Mouse (Mus musculus) MEL (cell line): ENCODE data around the gene Nfkbid. TPM values are rescaled to one million over a fixed set of nuclear protein-coding genes. Genes with fewer than 3 reads are reported as not detected.

ENCODE experiments used
- DNase-seq: peaks from one replicate; pipeline ENCODE4 v3.0.0; 2011; ENCODE audit warnings: low read depth, low spot score
- H3K27ac ChIP-seq: 2 replicates; pipeline ENCODE4 v1.5.1; 2012; ENCODE audit warnings: low read depth, mild to moderate bottlenecking, control low read depth, low read length, moderate library complexity; ENCODE audit not compliant: control insufficient read depth
- H3K27me3 ChIP-seq, 2 experiments: fragments of 150-350 bp in 1 of 2; sonication (generic) in 1 of 2; 2 replicates each; pipeline ENCODE4 v1.6.1; 2012; ENCODE audit warnings: low read length in 2 of 2, mild to moderate bottlenecking in 2 of 2, improper control_type of control experiment in 1 of 2, moderate library complexity in 1 of 2; ENCODE audit not compliant: insufficient read depth in 2 of 2, control insufficient read depth in 1 of 2
- H3K36me3 ChIP-seq, 2 experiments: 2 replicates each; pipeline ENCODE4 v1.6.1; 2012 to 2014; ENCODE audit warnings: low read length in 2 of 2, improper control_type of control experiment in 1 of 2, inconsistent platforms in 1 of 2, mild to moderate bottlenecking in 1 of 2; ENCODE audit not compliant: insufficient read depth in 2 of 2, control insufficient read depth in 1 of 2
- H3K4me1 ChIP-seq, 2 experiments: fragments of 150-350 bp in 1 of 2; sonication (generic) in 1 of 2; 2 replicates each; pipeline ENCODE4 v1.6.1; 2012; ENCODE audit warnings: low read length in 2 of 2, improper control_type of control experiment in 1 of 2, mild to moderate bottlenecking in 1 of 2; ENCODE audit not compliant: insufficient read depth in 2 of 2, control insufficient read depth in 1 of 2
- H3K4me3 ChIP-seq, 2 experiments: fragments of 150-350 bp in 1 of 2; sonication (generic) in 1 of 2; 2 replicates each; pipeline ENCODE4 v1.5.1; 2012; ENCODE audit warnings: low read depth in 2 of 2, low read length in 2 of 2, mild to moderate bottlenecking in 2 of 2, moderate library complexity in 2 of 2, control low read depth in 1 of 2, improper control_type of control experiment in 1 of 2; ENCODE audit not compliant: control insufficient read depth in 1 of 2, insufficient read depth in 1 of 2
- H3K79me2 ChIP-seq: 2 replicates; pipeline ENCODE4 v1.6.1; 2012; ENCODE audit warnings: mild to moderate bottlenecking, low read length, moderate library complexity; ENCODE audit not compliant: control insufficient read depth, poor library complexity, insufficient read depth
- H3K9ac ChIP-seq: 2 replicates; pipeline ENCODE4 v1.6.1; 2012; ENCODE audit warnings: low read depth, mild to moderate bottlenecking, control low read depth, low read length, moderate library complexity; ENCODE audit not compliant: control insufficient read depth, poor library complexity, severe bottlenecking
- H3K9me3 ChIP-seq: fragments of 150-350 bp; sonication (generic); replicated peaks from 2 replicates; pipeline ENCODE4 v1.6.1; 2012; ENCODE audit warnings: mild to moderate bottlenecking, low read length, improper control_type of control experiment, moderate library complexity; ENCODE audit not compliant: insufficient read depth
- BHLHE40 ChIP-seq: IDR thresholded peaks from 2 replicates; pipeline ENCODE4 v1.6.1; 2012; ENCODE audit warnings: low read depth, mild to moderate bottlenecking, inconsistent platforms, low read length, improper control_type of control experiment, borderline replicate concordance
- CHD1 ChIP-seq: IDR thresholded peaks from 2 replicates; pipeline ENCODE4 v1.6.1; 2012; ENCODE audit warnings: low read depth, mild to moderate bottlenecking, inconsistent platforms, low read length, improper control_type of control experiment
- CTCF ChIP-seq, 3 experiments: IDR thresholded peaks in 2 of 3; conservative IDR thresholded peaks in 1 of 3; 2 replicates each; pipeline ENCODE4 v1.5.1; 2011 to 2012; ENCODE audit warnings: low read length in 3 of 3, low read depth in 2 of 3, mild to moderate bottlenecking in 2 of 3, improper control_type of control experiment in 1 of 3, inconsistent platforms in 1 of 3, mixed read lengths in 1 of 3, moderate library complexity in 1 of 3; ENCODE audit not compliant: control insufficient read depth in 1 of 3, insufficient read depth in 1 of 3, poor library complexity in 1 of 3, severe bottlenecking in 1 of 3
- E2F4 ChIP-seq: IDR thresholded peaks from 2 replicates; pipeline ENCODE4 v1.6.1; 2011; ENCODE audit warnings: low read depth, low read length, improper control_type of control experiment, borderline replicate concordance
- ELF1 ChIP-seq: IDR thresholded peaks from 2 replicates; pipeline ENCODE4 v1.6.1; 2014; ENCODE audit warnings: low read depth, mild to moderate bottlenecking, inconsistent platforms, low read length, improper control_type of control experiment, moderate library complexity
- EP300 ChIP-seq, 2 experiments: IDR thresholded peaks; 2 replicates each; pipeline ENCODE4 v1.6.1; 2011; ENCODE audit warnings: improper control_type of control experiment in 2 of 2, low read length in 2 of 2, low read depth in 1 of 2, mild to moderate bottlenecking in 1 of 2
- ETS1 ChIP-seq: IDR thresholded peaks from 2 replicates; pipeline ENCODE4 v1.6.1; 2012; ENCODE audit warnings: low read depth, mild to moderate bottlenecking, inconsistent platforms, low read length, improper control_type of control experiment, moderate library complexity
- GABPA ChIP-seq: IDR thresholded peaks from 2 replicates; pipeline ENCODE4 v1.6.1; 2012; ENCODE audit warnings: low read depth, mild to moderate bottlenecking, inconsistent platforms, low read length, improper control_type of control experiment, moderate library complexity
- GATA1 ChIP-seq: IDR thresholded peaks from 2 replicates; pipeline ENCODE4 v1.6.1; 2011; ENCODE audit warnings: low read depth, low read length, improper control_type of control experiment
- HCFC1 ChIP-seq: IDR thresholded peaks from 2 replicates; pipeline ENCODE4 v1.6.1; 2012; ENCODE audit warnings: low read depth, mild to moderate bottlenecking, inconsistent platforms, low read length, improper control_type of control experiment, moderate library complexity
- JUND ChIP-seq: IDR thresholded peaks from 2 replicates; pipeline ENCODE4 v1.6.1; 2011; ENCODE audit warnings: low read depth, mild to moderate bottlenecking, improper control_type of control experiment, low read length
- KAT2A ChIP-seq: conservative IDR thresholded peaks from 2 replicates; pipeline ENCODE4 v1.6.1; 2012; ENCODE audit warnings: low read depth, low read length, improper control_type of control experiment, inconsistent platforms
- MAFK ChIP-seq: IDR thresholded peaks from 2 replicates; pipeline ENCODE4 v1.6.1; 2011; ENCODE audit warnings: low read depth, mild to moderate bottlenecking, low read length, improper control_type of control experiment, borderline replicate concordance
- MAX ChIP-seq: IDR thresholded peaks from 2 replicates; pipeline ENCODE4 v1.6.1; 2011; ENCODE audit warnings: low read length, improper control_type of control experiment
- MAZ ChIP-seq: IDR thresholded peaks from 2 replicates; pipeline ENCODE4 v1.6.1; 2012; ENCODE audit warnings: low read depth, mild to moderate bottlenecking, inconsistent platforms, low read length, improper control_type of control experiment
- MEF2A ChIP-seq: IDR thresholded peaks from 2 replicates; pipeline ENCODE4 v1.6.1; 2014; ENCODE audit warnings: low read depth, mild to moderate bottlenecking, inconsistent platforms, low read length, improper control_type of control experiment; ENCODE audit not compliant: poor library complexity, insufficient replicate concordance, severe bottlenecking; ENCODE audit errors: extremely low read depth
- MXI1 ChIP-seq: IDR thresholded peaks from 2 replicates; pipeline ENCODE4 v1.6.1; 2011; ENCODE audit warnings: mild to moderate bottlenecking, low read depth, low read length, improper control_type of control experiment
- MYB ChIP-seq: IDR thresholded peaks from 2 replicates; pipeline ENCODE4 v1.6.1; 2011; ENCODE audit warnings: mild to moderate bottlenecking, low read depth, low read length, improper control_type of control experiment
- MYC ChIP-seq: IDR thresholded peaks from 2 replicates; pipeline ENCODE4 v1.6.1; 2011; ENCODE audit warnings: low read depth, mild to moderate bottlenecking, low read length, improper control_type of control experiment, moderate library complexity
- NELFE ChIP-seq: IDR thresholded peaks from 2 replicates; pipeline ENCODE4 v1.6.1; 2011; ENCODE audit warnings: low read depth, low read length, improper control_type of control experiment
- NRF1 ChIP-seq: IDR thresholded peaks from 2 replicates; pipeline ENCODE4 v1.6.1; 2014; ENCODE audit warnings: low read depth, mild to moderate bottlenecking, inconsistent platforms, low read length, improper control_type of control experiment, moderate library complexity; ENCODE audit not compliant: poor library complexity, insufficient read depth, severe bottlenecking
- POLR2A ChIP-seq, 2 experiments: IDR thresholded peaks; 2 replicates each; pipeline ENCODE4 v1.6.1; 2011 to 2012; ENCODE audit warnings: low read length in 2 of 2, mild to moderate bottlenecking in 2 of 2, control low read depth in 1 of 2, improper control_type of control experiment in 1 of 2, low read depth in 1 of 2, moderate library complexity in 1 of 2; ENCODE audit not compliant: control insufficient read depth in 1 of 2, insufficient read depth in 1 of 2, poor library complexity in 1 of 2
- POLR2AphosphoS2 ChIP-seq: IDR thresholded peaks from 2 replicates; pipeline ENCODE4 v1.6.1; 2011; ENCODE audit warnings: low read length, improper control_type of control experiment
- POLR2AphosphoS5 ChIP-seq: IDR thresholded peaks from 2 replicates; pipeline ENCODE4 v1.6.1; 2012; ENCODE audit warnings: low read depth, borderline replicate concordance, mild to moderate bottlenecking, inconsistent platforms, low read length, moderate library complexity, mixed read lengths
- RAD21 ChIP-seq: IDR thresholded peaks from 2 replicates; pipeline ENCODE4 v1.6.1; 2011; ENCODE audit warnings: mild to moderate bottlenecking, low read depth, low read length, improper control_type of control experiment
- RCOR1 ChIP-seq: IDR thresholded peaks from 2 replicates; pipeline ENCODE4 v1.6.1; 2012; ENCODE audit warnings: low read depth, mild to moderate bottlenecking, inconsistent platforms, low read length, improper control_type of control experiment
- SIN3A ChIP-seq: IDR thresholded peaks from 2 replicates; pipeline ENCODE4 v1.6.1; 2012; ENCODE audit warnings: low read length, improper control_type of control experiment, inconsistent platforms
- SMC3 ChIP-seq: IDR thresholded peaks from 2 replicates; pipeline ENCODE4 v1.6.1; 2011; ENCODE audit warnings: low read depth, low read length, improper control_type of control experiment
- TAL1 ChIP-seq: IDR thresholded peaks from 2 replicates; pipeline ENCODE4 v1.6.1; 2012; ENCODE audit warnings: mild to moderate bottlenecking, inconsistent platforms, low read length, moderate library complexity, mixed read lengths
- TCF12 ChIP-seq: IDR thresholded peaks from 2 replicates; pipeline ENCODE4 v1.6.1; 2014; ENCODE audit warnings: low read depth, mild to moderate bottlenecking, inconsistent platforms, low read length, improper control_type of control experiment, moderate library complexity
- UBTF ChIP-seq: IDR thresholded peaks from 2 replicates; pipeline ENCODE4 v1.6.1; 2012; ENCODE audit warnings: low read depth, mild to moderate bottlenecking, inconsistent platforms, low read length, improper control_type of control experiment, moderate library complexity, borderline replicate concordance; ENCODE audit not compliant: insufficient read depth
- USF1 ChIP-seq: IDR thresholded peaks from 2 replicates; pipeline ENCODE4 v1.6.1; 2014; ENCODE audit warnings: low read depth, mild to moderate bottlenecking, inconsistent platforms, low read length, improper control_type of control experiment, moderate library complexity
- USF2 ChIP-seq, 2 experiments: IDR thresholded peaks; 2 replicates each; pipeline ENCODE4 v1.6.1; 2011 to 2012; ENCODE audit warnings: improper control_type of control experiment in 2 of 2, low read length in 2 of 2, borderline replicate concordance in 1 of 2, inconsistent platforms in 1 of 2, low read depth in 1 of 2, mild to moderate bottlenecking in 1 of 2; ENCODE audit not compliant: insufficient read depth in 1 of 2
- ZC3H11A ChIP-seq: IDR thresholded peaks from 2 replicates; pipeline ENCODE4 v1.6.1; 2012; ENCODE audit warnings: low read depth, mild to moderate bottlenecking, inconsistent platforms, low read length, improper control_type of control experiment
- ZKSCAN1 ChIP-seq: IDR thresholded peaks from 2 replicates; pipeline ENCODE4 v1.6.1; 2012; ENCODE audit warnings: low read depth, mild to moderate bottlenecking, inconsistent platforms, low read length, improper control_type of control experiment, moderate library complexity
- ZMIZ1 ChIP-seq: IDR thresholded peaks from 2 replicates; pipeline ENCODE4 v1.6.1; 2012; ENCODE audit warnings: low read depth, mild to moderate bottlenecking, inconsistent platforms, low read length, improper control_type of control experiment, moderate library complexity
- ZNF384 ChIP-seq: IDR thresholded peaks from 2 replicates; pipeline ENCODE4 v1.6.1; 2012; ENCODE audit warnings: low read depth, mild to moderate bottlenecking, inconsistent platforms, low read length, improper control_type of control experiment
- polyA plus RNA-seq, 2 experiments: library from polyadenylated mRNA; stranded (reverse) in 1 of 2; unstranded in 1 of 2; fragments of >175 nt in 1 of 2; fragments of >200 nt in 1 of 2; gene quantifications; 2 replicates each; pipeline versions ENCODE4 v1.2.1 to v1.2.4; 2012; ENCODE audit warnings: low replicate concordance in 2 of 2, low read depth in 1 of 2; ENCODE audit not compliant: insufficient read length in 2 of 2, insufficient read depth in 1 of 2, missing spikeins in 1 of 2
- total RNA-seq: library from RNA; depleted of rRNA; stranded (reverse); fragments of 300-350 nt; gene quantifications from 2 replicates; pipeline ENCODE4 v1.2.3, GENCODE M21; 2012

Gene Nfkbid
- total and polyA plus RNA-seq, 3 experiments: 7.0 to 16.7 TPM; not detected in 1

GRCm38 (mm10) chr7:30412735-30413147 lies 8.8 kb upstream of the Nfkbid start:
- peak overlapping the region in 1 of 2 experiments; percentile 9; a peak in 1 of 4 replicates for H3K4me3 ChIP-seq
- peak; percentile 80 for DNase-seq
- H3K27ac ChIP-seq: peak overlapping the region; percentile 58
- TF ChIP-seq SMC3 (no peak), ZC3H11A (no peak), CTCF (IDR thresholded peaks at IDR 0.05 in 2 of 3, conservative IDR thresholded peaks at IDR 0.05 in 1 of 3; ENCODE audit: control insufficient read depth in 1 of 3, insufficient read depth in 1 of 3, low read depth in 2 of 3, low read length in 3 of 3, poor library complexity in 1 of 3, severe bottlenecking in 1 of 3) (no peak), JUND (no peak), TAL1 (no peak), RCOR1 (no peak; the same call in 1 of the 2 replicates), MAX (peak; percentile 65), GABPA (no peak), ETS1 (peak; percentile 46; the same call in 1 of the 2 replicates), POLR2A (IDR thresholded peaks at IDR 0.05; ENCODE audit: control insufficient read depth in 1 of 2, insufficient read depth in 1 of 2, low read depth in 1 of 2, low read length in 2 of 2, poor library complexity in 1 of 2) (peak in 1 of 2 experiments; percentile 48; a peak in 1 of 4 replicates), MAZ (peak; percentile 75), EP300 (IDR thresholded peaks at IDR 0.05; ENCODE audit: low read depth in 1 of 2, low read length in 2 of 2) (peak; percentile 43 to 50; a peak in 3 of 4 replicates), MAFK (no peak), MYC (no peak), ZKSCAN1 (no peak), UBTF (no peak), SIN3A (peak; percentile 58), GATA1 (no peak; the same call in 1 of the 2 replicates), HCFC1 (peak; percentile 25; the same call in 1 of the 2 replicates), ZNF384 (0 out of 2 replicates have a peak, but pooled peaks have one; percentile 8), ZMIZ1 (no peak), MEF2A (no peak), RAD21 (no peak), TCF12 (0 out of 2 replicates have a peak, but pooled peaks have one; percentile 21), CHD1 (no peak), MXI1 (peak; percentile 23; the same call in 1 of the 2 replicates), POLR2AphosphoS5 (no peak), POLR2AphosphoS2 (no peak), NRF1 (no peak), USF2 (IDR thresholded peaks at IDR 0.05; ENCODE audit: borderline replicate concordance in 1 of 2, insufficient read depth in 1 of 2, low read depth in 1 of 2, low read length in 2 of 2) (no peak), USF1 (peak; percentile 48; the same call in 1 of the 2 replicates), E2F4 (no peak), BHLHE40 (no peak), ELF1 (no peak), KAT2A (no peak), MYB (no peak), NELFE (peak; percentile 28; the same call in 1 of the 2 replicates)

More at GRCm38 (mm10) chr7:30412735-30413147, 8.8 kb upstream of the Nfkbid start:
- Histone ChIP-seq H3K9ac (peak overlapping the region; percentile 50), H3K79me2 (no peaks in the 10 kb centered on the region), H3K9me3 (no peaks in the 10 kb centered on the region), H3K27me3 (no peaks in the 10 kb centered on the region; a peak in 1 of 4 replicates), H3K4me1 (peaks cover 3 to 22% of the 10 kb centered on the region in 2 experiments), H3K36me3 (peaks cover 0 to 16% of the 10 kb centered on the region in 2 experiments; a peak in 2 of 4 replicates)
